Mouse (Mus musculus) limb, embryonic 11.5 days (tissue): Measurements from ENCODE around the gene Gm10518. TPM values are rescaled to one million over a fixed set of nuclear protein-coding genes. Genes with fewer than 3 reads are reported as not detected.

Experiments
- ATAC-seq: fragments of 200-750 bp; cut with Nextera tagmentation; 2 replicates; pipeline ENCODE4 v1.8.0; 2017; ENCODE audit warnings: low read depth; ENCODE audit not compliant: insufficient number of reproducible peaks, low FRiP score, low TSS enrichment
- DNase-seq: peaks from one replicate; pipeline ENCODE4 v3.0.0-alpha.2; 2015; ENCODE audit warnings: low spot score
- H3K27ac ChIP-seq: fragments of 300-500 bp; sonication (generic); replicated peaks from 2 replicates; pipeline ENCODE4 v1.5.1; 2014; ENCODE audit warnings: low read depth, mild to moderate bottlenecking, low read length
- H3K27me3 ChIP-seq: fragments of 300-500 bp; sonication (generic); 2 replicates; pipeline ENCODE4 v1.6.1; 2014; ENCODE audit warnings: mild to moderate bottlenecking, low read length, mixed read lengths; ENCODE audit not compliant: control insufficient read depth, insufficient read depth
- H3K36me3 ChIP-seq: fragments of 300-500 bp; sonication (generic); 2 replicates; pipeline ENCODE4 v1.6.1; 2014; ENCODE audit warnings: mild to moderate bottlenecking, low read length, moderate library complexity, mixed read lengths; ENCODE audit not compliant: control insufficient read depth, insufficient read depth
- H3K4me1 ChIP-seq: fragments of 300-500 bp; sonication (generic); 2 replicates; pipeline ENCODE4 v1.6.1; 2014; ENCODE audit warnings: low read length, mixed read lengths; ENCODE audit not compliant: control insufficient read depth, insufficient read depth
- H3K4me2 ChIP-seq: fragments of 300-500 bp; sonication (generic); 2 replicates; pipeline ENCODE4 v1.6.1; 2014; ENCODE audit warnings: low read depth, mild to moderate bottlenecking, moderate library complexity; ENCODE audit not compliant: severe bottlenecking
- H3K4me3 ChIP-seq: fragments of 300-500 bp; sonication (generic); 2 replicates; pipeline ENCODE4 v1.5.1; 2014; ENCODE audit warnings: low read depth, low read length
- H3K9ac ChIP-seq: fragments of 300-500 bp; sonication (generic); 2 replicates; pipeline ENCODE4 v1.6.1; 2014; ENCODE audit warnings: mild to moderate bottlenecking, low read length
- H3K9me3 ChIP-seq: fragments of 300-500 bp; sonication (generic); 2 replicates; pipeline ENCODE4 v1.6.1; 2016; ENCODE audit warnings: low read length; ENCODE audit not compliant: control insufficient read depth
- whole genome bisulfite sequencing: fragments of 180-500 bp; shearing (Covaris S2); extraction: QIAGEN DNeasy Blood & Tissue Kit; methylation state at CpG from one replicate; pipeline ENCODE4 v1.1.7; 2014; 5-methylcytosine and 5-hydroxymethylcytosine counted together
- polyA plus RNA-seq: library from polyadenylated mRNA; unstranded; fragments of >200 nt; fragmentation: Nextera tagmentation; extraction: Ambion mirVana; gene quantifications from 2 replicates; pipeline ENCODE4 v1.2.1, GENCODE M21; 2014

Gene Gm10518
- polyA plus RNA-seq = 0.23 and 0.24 TPM in 2 replicates

GRCm38 (mm10) chr1:179802610-179803512 lies at the start of gene Gm10518:
Gm10518 (plus strand) TSS chr1:179803376.
- ATAC-seq = peak; percentile 75
- H3K9ac ChIP-seq = peak within 1 kb of the TSS; percentile 86

GRCm38 (mm10) chr1:179756477-179756876 lies 46.7 kb upstream of the Gm10518 start:
- H3K4me3 ChIP-seq = no peak overlapping the region
- DNase-seq (no peak), ATAC-seq (no peak)
- H3K4me2 ChIP-seq = no peak overlapping the region
- H3K9ac ChIP-seq = no peak overlapping the region
- no peaks in the 10 kb centered on the region for H3K27me3 ChIP-seq
- H3K9me3 ChIP-seq = no peaks in the 10 kb centered on the region
- no peaks in the 10 kb centered on the region for H3K4me1 ChIP-seq
- peaks cover 30% of the 10 kb centered on the region for H3K36me3 ChIP-seq
- H3K27ac ChIP-seq = no peak overlapping the region

More at GRCm38 (mm10) chr1:179802610-179803512, at the start of gene Gm10518:
- Histone ChIP-seq H3K27me3 (no peaks in the 10 kb centered on the region), H3K4me1 (peaks cover 5% of the 10 kb centered on the region), H3K9me3 (no peaks in the 10 kb centered on the region), H3K27ac (peak within 1 kb of the TSS; percentile 97), H3K36me3 (peaks cover 2% of the 10 kb centered on the region; the same call in 1 of the 2 replicates), H3K4me2 (peak within 1 kb of the TSS; percentile 77), H3K4me3 (peak within 1 kb of the TSS; percentile 88)
- peak; percentile 61 for DNase-seq
- under 1% methylated on average over 86 of the region's 94 CpGs for WGBS

DNA sequence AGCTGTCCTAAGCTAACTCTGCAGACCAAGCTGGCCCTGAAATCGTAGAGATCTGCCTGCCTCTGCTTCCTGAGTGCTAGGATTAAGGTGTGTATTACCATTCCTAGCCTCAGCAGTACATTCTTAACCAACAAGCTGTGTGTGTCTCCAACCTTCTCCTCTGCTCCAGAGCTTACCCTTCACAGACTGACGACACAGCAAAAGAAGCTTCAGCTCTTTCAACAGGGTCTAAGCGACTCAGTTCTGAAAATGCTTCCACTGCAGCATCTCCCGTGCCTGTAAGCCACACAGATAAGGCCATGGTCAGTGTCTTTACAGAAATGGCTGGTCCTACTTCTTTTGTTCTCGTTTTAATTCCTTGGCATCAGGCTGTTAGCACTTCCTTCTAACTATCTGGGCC lies 43.1 kb upstream of the Gm10518 start:
- peaks cover 27% of the 10 kb centered on the region for H3K36me3 ChIP-seq
- no peak overlapping the region for H3K9ac ChIP-seq
- H3K27ac ChIP-seq = no peak overlapping the region
- H3K4me1 ChIP-seq = no peaks in the 10 kb centered on the region
- H3K4me2 ChIP-seq = no peak overlapping the region
- ATAC-seq = no peak
- no peak overlapping the region for H3K4me3 ChIP-seq
- no peak for DNase-seq
- H3K27me3 ChIP-seq = no peaks in the 10 kb centered on the region
- H3K9me3 ChIP-seq = no peaks in the 10 kb centered on the region
- 93% methylated on average over 5 of the region's 5 CpGs for WGBS

GRCm38 (mm10) chr1:179760553-179760952 lies 42.6 kb upstream of the Gm10518 start:
- Histone ChIP-seq H3K9ac (no peak overlapping the region), H3K9me3 (no peaks in the 10 kb centered on the region), H3K4me2 (no peak overlapping the region), H3K36me3 (peaks cover 25% of the 10 kb centered on the region), H3K4me1 (no peaks in the 10 kb centered on the region), H3K27ac (no peak overlapping the region), H3K27me3 (no peaks in the 10 kb centered on the region), H3K4me3 (no peak overlapping the region)
- DNase-seq (no peak), ATAC-seq (no peak)
- 92% methylated on average over 4 of the region's 4 CpGs for whole genome bisulfite sequencing

- Histone ChIP-seq H3K36me3 (peaks cover 14% of the 10 kb centered on the region; the same call in 1 of the 2 replicates), H3K4me2 (no peak overlapping the region), H3K9me3 (no peaks in the 10 kb centered on the region), H3K4me1 (no peaks in the 10 kb centered on the region), H3K4me3 (no peak overlapping the region), H3K27ac (no peak overlapping the region), H3K9ac (no peak overlapping the region), H3K27me3 (no peaks in the 10 kb centered on the region)
- no peak for ATAC-seq
- WGBS = 96% methylated on average over 8 of the region's 8 CpGs
- DNase-seq = no peak
Observed at GRCm38 (mm10) chr1:179776831-179777230, 26.3 kb upstream of the Gm10518 start.

- Histone ChIP-seq H3K4me3 (no peak overlapping the region), H3K4me2 (no peak overlapping the region), H3K4me1 (no peaks in the 10 kb centered on the region), H3K9ac (no peak overlapping the region), H3K9me3 (no peaks in the 10 kb centered on the region), H3K27me3 (no peaks in the 10 kb centered on the region), H3K27ac (no peak overlapping the region), H3K36me3 (peaks cover 24% of the 10 kb centered on the region)
- DNase-seq (no peak), ATAC-seq (no peak)
- 93% methylated on average over 4 of the region's 4 CpGs for WGBS
Observed at GRCm38 (mm10) chr1:179784098-179784497, 19.1 kb upstream of the Gm10518 start.

DNA sequence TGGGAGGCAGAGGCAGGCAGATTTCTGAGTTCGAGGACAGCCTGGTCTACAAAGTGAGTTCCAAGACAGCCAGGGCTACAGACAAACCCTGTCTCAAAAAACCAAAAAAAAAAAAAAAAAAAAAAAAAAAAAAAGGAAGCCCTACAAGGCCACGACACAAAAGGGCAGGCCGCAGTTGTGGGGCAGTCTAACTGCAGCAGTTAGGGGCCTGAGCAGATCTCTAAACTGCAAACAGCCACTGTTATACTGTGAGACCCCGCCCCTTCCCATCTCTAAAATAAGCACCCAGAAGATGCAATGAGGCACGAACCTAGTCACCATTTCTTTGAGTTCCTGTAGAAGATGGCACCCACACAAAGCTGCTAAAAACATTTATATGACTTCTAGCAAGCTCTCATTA lies 17.7 kb upstream of the Gm10518 start:
- WGBS = 87% methylated on average over 5 of the region's 5 CpGs
- DNase-seq (no peak), ATAC-seq (no peak)
- Histone ChIP-seq H3K4me3 (no peak overlapping the region), H3K27me3 (no peaks in the 10 kb centered on the region), H3K9me3 (no peaks in the 10 kb centered on the region), H3K4me2 (no peak overlapping the region), H3K4me1 (no peaks in the 10 kb centered on the region), H3K36me3 (peaks cover 23% of the 10 kb centered on the region), H3K27ac (no peak overlapping the region), H3K9ac (no peak overlapping the region)

- H3K4me3 ChIP-seq = no peak overlapping the region
- no peaks in the 10 kb centered on the region for H3K27me3 ChIP-seq
- no peak for ATAC-seq
- H3K4me1 ChIP-seq = no peaks in the 10 kb centered on the region
- no peaks in the 10 kb centered on the region for H3K9me3 ChIP-seq
- H3K9ac ChIP-seq = no peak overlapping the region
- H3K27ac ChIP-seq = no peak overlapping the region
- H3K36me3 ChIP-seq = peaks cover 21% of the 10 kb centered on the region
- 89% methylated on average over 4 of the region's 4 CpGs for WGBS
- H3K4me2 ChIP-seq = no peak overlapping the region
- no peak for DNase-seq
Observed at GRCm38 (mm10) chr1:179787281-179787680, 15.9 kb upstream of the Gm10518 start.
